Mouse (Mus musculus): ENCODE results near the gene Crip1. TPM values are rescaled to one million over a fixed set of nuclear protein-coding genes. Genes with fewer than 3 reads are reported as not detected.

The Crip1 gene
- polyA plus RNA-seq, 1 experiment from 2014 or later, result 685 TPM

DNA sequence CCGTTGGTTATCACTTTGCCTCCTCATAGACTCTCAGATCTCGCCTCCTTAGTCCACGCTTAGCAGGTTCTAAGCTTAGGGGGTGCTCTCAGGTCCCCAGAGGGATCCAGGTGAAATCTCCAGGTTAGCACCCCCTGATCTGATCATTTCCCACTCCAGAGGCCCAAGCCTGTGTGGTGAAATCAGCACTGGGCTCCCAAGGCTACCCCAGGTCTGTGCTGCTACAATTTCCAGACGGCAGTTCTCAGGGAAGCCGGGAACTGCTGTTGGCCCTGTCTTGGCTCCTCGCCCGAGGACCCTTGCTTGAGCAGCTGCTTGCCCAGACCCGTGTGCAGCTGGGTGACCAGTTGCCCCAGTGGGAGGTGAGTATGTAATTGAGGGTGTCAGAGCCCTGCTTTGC lies 10.9 kb downstream of the Crip1 start:
- Histone ChIP-seq H3K9me3 (replicated peaks) (no peaks in the 10 kb centered on the region), H3K36me3 (no peaks in the 10 kb centered on the region; the same call in 1 of the 2 replicates), H3K4me3 (peak overlapping the region; percentile 69), H3K9ac (peak overlapping the region; percentile 61), H3K27me3 (no peaks in the 10 kb centered on the region), H3K4me1 (replicated peaks) (peaks cover 41% of the 10 kb centered on the region), H3K27ac (no peak overlapping the region; the same call in 1 of the 2 replicates), H3K4me2 (peak overlapping the region; percentile 90)
- ATAC-seq (replicated peaks; ENCODE audit: insufficient number of reproducible peaks, insufficient read depth, low FRiP score, low read depth), result no peak
- WGBS, result 25% methylated on average over 8 of the region's 8 CpGs

- Histone ChIP-seq H3K4me3 (peak overlapping the region; percentile 69), H3K9ac (no peak overlapping the region)
Measured at GRCm38 (mm10) chr12:113157521-113157920, 11.4 kb downstream of the Crip1 start.

GRCm38 (mm10) chr12:113157971-113158370 lies 11.9 kb downstream of the Crip1 start:
- H3K4me1 ChIP-seq (replicated peaks), result peaks cover 32% of the 10 kb centered on the region
- peak overlapping the region; percentile 69; the same call in 1 of the 2 replicates for H3K4me3 ChIP-seq
- H3K4me2 ChIP-seq, result peak overlapping the region; percentile 90; the same call in 1 of the 2 replicates
- no peaks in the 10 kb centered on the region for H3K9me3 ChIP-seq (replicated peaks)
- H3K9ac ChIP-seq, result no peak overlapping the region
- no peak for ATAC-seq (replicated peaks; ENCODE audit: insufficient number of reproducible peaks, insufficient read depth, low FRiP score, low read depth)
- H3K36me3 ChIP-seq, result peaks cover 2% of the 10 kb centered on the region
- H3K27me3 ChIP-seq, result no peaks in the 10 kb centered on the region
- no peak overlapping the region for H3K27ac ChIP-seq
- 88% methylated on average over 8 of the region's 8 CpGs for WGBS

More at GRCm38 (mm10) chr12:113157521-113157920, 11.4 kb downstream of the Crip1 start:
- Histone ChIP-seq H3K27me3 (no peaks in the 10 kb centered on the region), H3K27ac (no peak overlapping the region), H3K9me3 (replicated peaks) (no peaks in the 10 kb centered on the region), H3K4me1 (replicated peaks) (peaks cover 36% of the 10 kb centered on the region), H3K4me2 (peak overlapping the region; percentile 90; the same call in 1 of the 2 replicates), H3K36me3 (no peaks in the 10 kb centered on the region; the same call in 1 of the 2 replicates)
- no peak for ATAC-seq (replicated peaks; ENCODE audit: insufficient number of reproducible peaks, insufficient read depth, low FRiP score, low read depth)
- WGBS, result 88% methylated on average over 8 of the region's 8 CpGs

- Histone ChIP-seq H3K4me1 (replicated peaks) (no peaks in the 10 kb centered on the region), H3K9ac (no peak overlapping the region), H3K27me3 (no peaks in the 10 kb centered on the region), H3K4me3 (no peak overlapping the region), H3K27ac (peak overlapping the region; percentile 12; the same call in 1 of the 2 replicates), H3K4me2 (no peak overlapping the region), H3K9me3 (replicated peaks) (no peaks in the 10 kb centered on the region), H3K36me3 (peaks cover 7% of the 10 kb centered on the region; the same call in 1 of the 2 replicates)
- ATAC-seq (replicated peaks; ENCODE audit: insufficient number of reproducible peaks, insufficient read depth, low FRiP score, low read depth), result no peak; the same call in 1 of the 2 replicates
- WGBS, result 78% methylated on average over 11 of the region's 11 CpGs
Measured at GRCm38 (mm10) chr12:113163561-113164006, 17.5 kb downstream of the Crip1 start.

DNA sequence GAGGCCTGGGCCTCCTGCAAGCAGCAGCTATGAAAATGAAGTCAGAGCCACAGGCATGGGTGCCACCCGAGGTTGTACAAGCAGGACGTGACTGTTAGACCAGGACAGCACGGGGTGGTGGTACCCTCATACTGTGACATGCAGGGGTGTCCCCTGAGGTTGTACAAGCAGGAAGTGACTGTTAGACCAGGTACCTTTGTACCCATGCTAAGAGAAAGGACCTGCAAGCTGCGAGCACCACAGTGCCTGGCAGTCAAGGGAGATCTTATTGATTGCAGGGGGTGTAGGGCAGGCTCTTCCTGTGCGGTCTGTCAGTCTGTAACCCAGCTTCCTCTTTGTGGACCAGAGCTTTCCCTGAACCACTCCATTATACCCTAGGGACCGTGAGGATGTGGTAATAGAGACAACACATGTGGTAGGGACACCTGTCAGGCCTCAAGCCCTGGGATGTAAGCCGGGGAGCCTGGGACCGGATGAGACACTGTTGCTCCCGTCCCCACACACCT lies 22.0 kb downstream of the Crip1 start:
- H3K27me3 ChIP-seq, result no peaks in the 10 kb centered on the region
- H3K9me3 ChIP-seq (replicated peaks), result no peaks in the 10 kb centered on the region
- ATAC-seq (replicated peaks; ENCODE audit: insufficient number of reproducible peaks, insufficient read depth, low FRiP score, low read depth), result peak; percentile 56; the same call in 1 of the 2 replicates
- peaks cover 2% of the 10 kb centered on the region; the same call in 1 of the 2 replicates for H3K4me1 ChIP-seq (replicated peaks)
- H3K4me2 ChIP-seq, result no peak overlapping the region
- no peak overlapping the region for H3K4me3 ChIP-seq
- H3K9ac ChIP-seq, result no peak overlapping the region
- 72% methylated on average over 9 of the region's 9 CpGs for WGBS
- no peak overlapping the region for H3K27ac ChIP-seq
- H3K36me3 ChIP-seq, result peaks cover 4% of the 10 kb centered on the region; the same call in 1 of the 2 replicates

DNA sequence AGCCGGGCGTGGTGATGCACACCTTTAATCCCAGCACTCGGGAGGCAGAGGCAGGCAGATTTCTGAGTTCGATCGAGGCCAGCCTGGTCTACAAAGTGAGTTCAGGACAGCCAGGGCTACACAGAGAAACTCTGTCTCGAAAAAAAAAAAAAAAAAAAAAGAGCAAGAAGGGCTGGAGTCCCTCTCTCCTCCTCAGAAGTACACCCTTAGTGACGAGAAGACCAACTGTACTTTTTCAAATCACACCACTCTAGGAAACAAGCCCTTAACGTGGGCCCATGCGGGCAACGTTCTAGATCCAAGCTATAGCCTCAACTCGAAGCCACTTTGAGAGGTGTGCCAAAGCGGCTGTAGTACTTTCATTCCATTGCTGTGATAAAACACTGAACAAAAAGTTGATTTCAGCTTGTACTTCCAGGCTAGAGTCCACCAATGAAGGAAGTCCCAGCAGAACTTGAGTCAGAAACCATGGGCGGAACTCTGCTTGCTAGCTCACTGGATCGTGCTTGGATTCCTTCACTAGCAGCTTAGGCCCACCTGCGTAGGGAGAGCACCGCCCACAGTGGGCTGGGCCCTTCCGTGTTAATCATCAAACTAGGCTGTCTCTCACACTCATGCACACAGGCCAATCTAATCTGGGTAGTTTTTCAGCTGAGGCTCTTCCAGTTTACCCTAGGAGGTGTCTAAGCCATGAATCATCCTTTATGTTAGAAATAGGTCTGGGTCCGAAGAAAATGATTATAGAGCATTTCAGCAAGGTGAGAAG lies 31.0 kb downstream of the Crip1 start:
- H3K4me3 ChIP-seq, result no peak overlapping the region
- H3K9me3 ChIP-seq (replicated peaks), result no peaks in the 10 kb centered on the region
- WGBS, result 82% methylated on average over 18 of the region's 18 CpGs
- no peak overlapping the region for H3K9ac ChIP-seq
- no peak for ATAC-seq (replicated peaks; ENCODE audit: insufficient number of reproducible peaks, insufficient read depth, low FRiP score, low read depth)
- no peak overlapping the region for H3K4me2 ChIP-seq
- no peaks in the 10 kb centered on the region for H3K4me1 ChIP-seq (replicated peaks)
- H3K27me3 ChIP-seq, result no peaks in the 10 kb centered on the region
- H3K36me3 ChIP-seq, result no peaks in the 10 kb centered on the region
- H3K27ac ChIP-seq, result no peak overlapping the region

DNA sequence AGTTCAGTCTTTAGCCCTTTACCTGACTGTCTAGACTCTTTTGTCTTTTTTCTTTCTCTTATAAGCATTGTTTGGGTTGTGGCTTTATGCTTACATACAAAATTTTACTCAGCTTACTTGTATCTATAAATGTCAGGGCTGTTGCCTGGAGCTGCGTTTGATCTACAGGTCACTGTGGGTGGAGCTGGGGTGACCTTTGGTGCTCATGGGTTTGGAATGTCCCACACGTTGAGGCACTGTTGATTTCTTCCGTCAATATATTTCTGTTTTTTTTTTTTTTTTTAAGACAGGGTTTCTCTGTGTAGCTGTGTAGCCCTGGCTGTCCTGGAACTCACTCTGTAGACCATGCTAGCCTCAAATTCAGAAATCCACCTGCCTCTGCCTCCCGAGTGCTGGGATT lies 34.9 kb downstream of the Crip1 start:
- Histone ChIP-seq H3K4me2 (no peak overlapping the region), H3K27me3 (peaks cover 26% of the 10 kb centered on the region), H3K4me1 (replicated peaks) (peaks cover 7% of the 10 kb centered on the region), H3K9ac (no peak overlapping the region), H3K9me3 (replicated peaks) (no peaks in the 10 kb centered on the region), H3K36me3 (no peaks in the 10 kb centered on the region), H3K4me3 (no peak overlapping the region), H3K27ac (no peak overlapping the region)
- 50% methylated on average over 4 of the region's 4 CpGs for WGBS
- ATAC-seq (replicated peaks; ENCODE audit: insufficient number of reproducible peaks, insufficient read depth, low FRiP score, low read depth), result no peak

- no peak for ATAC-seq (replicated peaks; ENCODE audit: insufficient number of reproducible peaks, insufficient read depth, low FRiP score, low read depth)
- H3K9ac ChIP-seq, result no peak overlapping the region
- peaks cover 30% of the 10 kb centered on the region for H3K4me1 ChIP-seq (replicated peaks)
- H3K9me3 ChIP-seq (replicated peaks), result no peaks in the 10 kb centered on the region
- H3K4me3 ChIP-seq, result no peak overlapping the region
- no peak overlapping the region for H3K27ac ChIP-seq
- WGBS, result 58% methylated on average over 5 of the region's 5 CpGs
- peaks cover 57% of the 10 kb centered on the region for H3K27me3 ChIP-seq
- H3K36me3 ChIP-seq, result no peaks in the 10 kb centered on the region
- peak overlapping the region; percentile 95; the same call in 1 of the 2 replicates for H3K4me2 ChIP-seq
Measured at GRCm38 (mm10) chr12:113184945-113185344, 38.8 kb downstream of the Crip1 start.

DNA sequence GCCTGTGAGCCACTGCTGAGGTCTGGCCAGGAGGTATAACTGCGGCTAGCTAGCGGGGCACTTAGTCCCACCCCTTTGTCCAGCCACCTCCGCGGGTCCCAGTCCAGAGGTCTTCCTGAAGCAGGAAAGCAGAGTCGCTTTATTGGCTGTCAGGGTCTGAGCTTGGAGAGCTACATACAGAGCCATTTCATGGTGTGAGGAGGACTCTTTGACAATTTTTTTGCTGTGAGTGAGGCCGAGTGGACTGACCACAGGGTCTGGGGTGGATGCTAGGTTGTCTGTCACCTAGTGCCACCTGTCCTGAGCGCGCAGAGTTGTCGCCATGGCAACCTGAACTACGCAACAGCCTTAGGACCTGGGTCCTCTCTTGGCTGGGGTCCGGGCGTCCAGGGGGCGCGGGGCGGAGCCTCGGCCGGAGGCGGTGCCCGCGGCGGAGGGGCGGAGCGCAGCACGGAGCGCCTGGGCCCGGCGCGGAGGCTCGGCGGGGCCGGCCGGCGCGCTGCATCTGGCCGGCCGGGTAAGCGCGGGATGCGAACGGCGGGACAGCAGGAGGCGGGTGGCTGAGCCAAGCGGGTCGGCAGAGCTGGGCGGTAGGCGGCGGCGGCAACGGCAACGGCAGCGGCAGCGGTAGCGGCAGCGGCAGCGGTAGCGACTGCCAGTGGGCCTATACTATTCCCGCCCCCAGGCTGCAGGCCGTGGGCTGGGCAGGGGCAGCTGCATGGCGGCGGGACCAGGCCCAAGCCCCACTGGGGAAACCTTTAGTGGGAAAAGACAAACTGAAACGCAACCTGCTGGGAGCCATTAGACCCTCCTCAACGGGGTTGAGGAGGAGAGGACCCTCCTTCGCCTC lies 39.6 kb downstream of the Crip1 start, which contains the start of gene Tmem121:
Gene Tmem121 (plus strand): TSS at position 489 of the 850 bp plus-strand sequence.
- Histone ChIP-seq H3K27me3 (peaks cover 57% of the 10 kb centered on the region), H3K27ac (no peak within 1 kb of the TSS), H3K4me1 (replicated peaks) (peaks cover 30% of the 10 kb centered on the region), H3K9me3 (replicated peaks) (no peaks in the 10 kb centered on the region), H3K9ac (peak within 1 kb of the TSS; percentile 58), H3K4me3 (peak within 1 kb of the TSS; percentile 65), H3K4me2 (peak within 1 kb of the TSS; percentile 95), H3K36me3 (no peaks in the 10 kb centered on the region)
- WGBS, result 3% methylated on average over 63 of the region's 63 CpGs
- ATAC-seq (replicated peaks; ENCODE audit: insufficient number of reproducible peaks, insufficient read depth, low FRiP score, low read depth), result peak; percentile 19; the same call in 1 of the 2 replicates

GRCm38 (mm10) chr12:113186326-113187010 lies 40.4 kb downstream of the Crip1 start:
- peaks cover 30% of the 10 kb centered on the region for H3K4me1 ChIP-seq (replicated peaks)
- H3K9me3 ChIP-seq (replicated peaks), result no peaks in the 10 kb centered on the region
- H3K27me3 ChIP-seq, result peaks cover 57% of the 10 kb centered on the region
- H3K27ac ChIP-seq, result no peak overlapping the region
- ATAC-seq (replicated peaks; ENCODE audit: insufficient number of reproducible peaks, insufficient read depth, low FRiP score, low read depth), result no peak
- peak overlapping the region; percentile 95 for H3K4me2 ChIP-seq
- peak overlapping the region; percentile 58 for H3K9ac ChIP-seq
- no peaks in the 10 kb centered on the region for H3K36me3 ChIP-seq
- 40% methylated on average over 12 of the region's 12 CpGs for WGBS
- H3K4me3 ChIP-seq, result peak overlapping the region; percentile 65
